Mouse (Mus musculus) T-helper 2 cell (primary cell): ENCODE measurements around the gene Ncam2.
"Not testable (repeated sequence)": the region's sequence is repeated elsewhere in the genome, so short reads cannot be mapped to it uniquely, and the experiment has no call there.

ENCODE experiments used
- in situ Hi-C: fragments of 300-600 bp; cut with MboI, MseI; formaldehyde crosslinking; loops from one replicate; pipeline ENCODE4 v1.15.1; 2025; ENCODE audit warnings: high pct_unique_total_duplicates

Ncam2 gene

DNA sequence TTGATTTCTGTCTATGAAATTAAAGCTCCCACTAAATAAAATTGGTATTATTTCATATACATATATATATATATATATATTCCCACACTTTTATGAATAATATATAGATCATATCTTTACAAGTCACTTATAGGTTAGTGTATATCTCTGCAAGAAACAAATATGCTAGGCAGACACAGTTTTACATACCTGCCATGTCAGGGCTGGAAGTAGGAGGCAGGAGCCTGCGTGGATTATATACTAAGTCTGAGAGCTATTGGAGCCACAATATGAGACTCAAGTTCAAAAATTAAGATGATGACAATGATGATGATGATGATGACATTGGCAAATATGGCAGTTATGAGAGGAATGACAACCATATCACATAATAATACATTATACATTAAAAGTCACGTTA, 85.4 kb downstream of the Ncam2 start:
- in situ Hi-C loops, result no loop called here

DNA sequence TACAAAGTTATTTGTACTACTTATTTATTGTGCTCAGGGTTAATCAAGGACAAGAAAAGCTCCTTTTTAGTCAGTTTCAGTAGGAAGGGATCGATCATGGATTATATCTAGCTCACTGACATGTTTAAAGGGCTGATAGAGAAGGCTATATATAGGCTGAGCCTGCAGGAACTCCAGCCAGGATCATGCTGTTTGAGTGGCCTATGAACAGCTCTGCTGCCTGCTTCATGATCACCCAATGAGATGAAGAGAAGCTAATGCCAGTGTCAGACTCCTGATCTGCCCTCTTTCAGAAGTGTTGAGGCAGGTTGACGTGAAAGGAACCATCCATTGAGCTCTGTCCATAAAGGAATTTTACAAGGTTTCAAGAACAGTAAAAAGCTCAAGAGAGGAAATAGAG, 103.3 kb downstream of the Ncam2 start:
- in situ Hi-C loops, result no loop called here

DNA sequence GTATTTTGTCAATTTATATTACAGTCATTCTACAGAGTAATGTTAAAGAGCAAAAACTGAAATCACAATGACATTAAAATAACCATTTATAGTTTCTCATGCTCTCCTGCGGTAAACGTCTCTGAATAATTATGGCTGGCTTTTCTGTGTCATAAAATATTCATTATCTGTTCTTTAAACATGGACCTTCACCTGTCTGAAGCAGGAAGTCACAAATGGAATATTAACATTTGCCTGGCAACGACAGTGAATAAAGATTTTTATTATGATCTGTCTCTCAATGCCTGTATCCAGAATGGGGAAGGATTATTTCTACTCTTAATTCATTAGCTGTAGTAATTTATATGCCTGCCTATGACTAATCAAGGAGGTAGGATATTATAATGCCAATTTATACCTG, 108.7 kb downstream of the Ncam2 start:
- in situ Hi-C loops, result no loop called here

DNA sequence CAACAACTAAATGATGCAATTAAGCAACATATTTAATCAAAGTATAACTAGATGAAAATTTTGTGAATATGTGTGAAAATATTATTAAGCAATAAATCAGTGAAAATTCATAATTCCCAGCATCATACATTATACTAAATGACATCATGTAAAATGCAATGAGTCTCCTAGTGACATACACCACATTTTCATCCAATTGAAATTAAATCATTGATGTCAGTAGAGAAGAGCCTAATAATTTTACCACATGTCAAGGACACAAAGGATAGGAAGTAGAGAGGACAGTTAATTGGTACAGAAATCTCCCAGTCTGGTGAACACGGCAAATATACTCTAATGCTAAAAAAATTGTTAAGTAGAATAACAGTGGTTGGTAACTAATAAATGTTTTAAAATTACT, 118.5 kb downstream of the Ncam2 start:
- in situ Hi-C loops, result no loop called here

GRCm38 (mm10) chr16:81330539-81330938, 130.0 kb downstream of the Ncam2 start:
- in situ Hi-C loops, result no loop called here

DNA sequence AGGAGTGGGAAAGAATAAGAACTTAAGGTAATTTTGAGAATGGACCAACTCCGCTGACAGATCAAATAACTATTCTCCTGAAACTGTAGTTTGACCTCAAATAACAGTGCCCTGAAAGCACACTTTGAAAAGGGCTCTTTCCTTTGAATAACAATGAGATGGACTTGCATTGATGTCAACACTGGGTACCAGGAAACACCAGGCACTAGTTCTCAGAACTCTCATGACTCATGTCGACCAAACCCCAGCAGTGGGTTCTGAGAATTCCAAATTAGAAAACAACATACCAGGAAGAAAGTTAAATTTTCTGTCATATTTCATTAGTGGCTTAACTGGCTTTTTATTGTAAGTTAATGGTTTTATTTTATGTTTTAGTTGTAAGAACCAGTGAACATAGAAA, 165.4 kb downstream of the Ncam2 start:
- in situ Hi-C loops, result no loop called here

DNA sequence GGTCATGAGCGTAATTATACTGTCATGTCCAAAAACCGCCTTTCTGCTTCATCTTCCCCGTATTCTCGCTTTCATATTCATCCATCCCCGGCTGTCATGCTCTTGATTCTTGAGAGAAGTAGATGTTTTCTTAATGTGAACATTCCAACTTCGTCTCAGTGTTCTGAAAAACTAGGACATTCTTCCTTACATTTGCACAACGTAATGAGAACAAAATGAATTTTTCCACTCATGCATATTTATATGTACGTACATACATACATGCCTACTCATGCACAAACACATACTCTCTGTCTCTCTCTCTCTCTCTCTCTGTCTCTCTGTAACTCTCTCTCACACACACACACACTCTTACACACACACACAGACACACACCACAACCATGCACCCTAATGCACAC, 173.7 kb downstream of the Ncam2 start:
- in situ Hi-C loops, result no loop called here

DNA sequence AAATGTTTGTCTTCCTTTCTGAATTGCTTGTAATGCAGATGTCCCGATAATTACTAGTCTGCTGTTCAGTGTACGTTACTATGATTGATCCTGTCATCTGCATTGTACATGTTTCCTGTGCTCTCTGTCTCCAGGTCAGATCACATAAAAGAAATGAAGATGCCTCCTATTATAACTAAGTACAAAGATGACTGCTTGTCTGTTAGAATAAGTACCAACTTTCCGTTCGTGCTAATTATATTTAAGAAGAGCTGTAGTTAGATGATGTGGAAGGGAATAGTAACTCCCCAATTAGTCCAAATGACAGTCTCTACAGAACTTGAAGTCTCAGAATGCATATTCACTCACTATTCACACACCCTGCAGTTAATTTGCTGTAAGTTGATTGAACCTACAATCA, 179.9 kb downstream of the Ncam2 start:
- in situ Hi-C loops, result no loop called here

- in situ Hi-C loops, result no loop called here
These were observed 188.1 kb downstream of the Ncam2 start for GRCm38 (mm10) chr16:81388646-81389045.

GRCm38 (mm10) chr16:81434559-81434958, 234.1 kb downstream of the Ncam2 start:
- in situ Hi-C loops, result no loop called here

- in situ Hi-C loops, result no loop called here
These were observed 236.8 kb downstream of the Ncam2 start for GRCm38 (mm10) chr16:81437091-81437867.

- in situ Hi-C loops, result no loop called here
These were observed 237.4 kb downstream of the Ncam2 start for GRCm38 (mm10) chr16:81437868-81438249.

- in situ Hi-C loops, result no loop called here
These were observed 250.4 kb downstream of the Ncam2 start for GRCm38 (mm10) chr16:81450851-81451250.

- in situ Hi-C loops, result no loop called here
These were observed 252.5 kb downstream of the Ncam2 start for GRCm38 (mm10) chr16:81452988-81453387.

DNA sequence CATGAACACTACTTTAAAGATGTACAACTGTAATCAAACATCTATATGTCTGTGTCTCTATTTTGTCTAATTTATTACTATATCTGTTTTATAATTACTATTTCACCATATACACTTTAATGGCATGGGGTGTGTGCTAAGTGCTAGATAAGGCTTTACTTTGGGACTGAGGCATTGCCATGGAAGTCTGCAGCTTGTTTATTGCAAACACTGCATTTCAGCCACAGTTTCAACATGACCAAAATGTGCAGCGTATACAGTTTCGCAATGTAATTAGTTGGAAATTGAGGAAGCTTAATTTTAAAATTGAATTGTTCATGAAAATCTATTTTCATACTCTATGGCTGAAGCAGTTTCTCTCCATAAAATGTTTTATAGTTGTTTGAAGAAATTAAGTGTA, 254.0 kb downstream of the Ncam2 start:
- in situ Hi-C loops, result no loop called here

- in situ Hi-C loops, result not testable (repeated sequence)
These were observed 262.2 kb downstream of the Ncam2 start for GRCm38 (mm10) chr16:81462731-81463130.

DNA sequence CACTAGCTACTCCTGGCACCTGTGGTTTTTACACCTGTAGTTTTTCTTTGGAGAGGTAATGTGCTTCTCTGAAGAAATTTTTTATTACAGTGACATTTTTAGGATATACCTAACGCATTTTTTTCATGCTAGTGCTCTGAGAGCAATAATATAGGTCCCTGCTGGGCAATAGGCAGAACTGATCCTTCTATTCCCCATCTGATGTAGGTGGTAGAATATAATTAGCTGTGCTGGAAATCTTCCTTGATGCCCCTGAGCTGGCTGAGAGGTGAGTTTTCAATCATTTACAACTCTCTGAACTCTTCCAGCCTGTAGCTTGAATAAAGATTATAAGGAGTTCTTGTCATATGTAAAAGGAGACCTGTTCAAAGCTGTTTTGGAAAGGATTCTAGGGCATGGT, 272.4 kb downstream of the Ncam2 start:
- in situ Hi-C loops, result no loop called here

GRCm38 (mm10) chr16:81481058-81481457, 280.6 kb downstream of the Ncam2 start:
- in situ Hi-C loops, result no loop called here

DNA sequence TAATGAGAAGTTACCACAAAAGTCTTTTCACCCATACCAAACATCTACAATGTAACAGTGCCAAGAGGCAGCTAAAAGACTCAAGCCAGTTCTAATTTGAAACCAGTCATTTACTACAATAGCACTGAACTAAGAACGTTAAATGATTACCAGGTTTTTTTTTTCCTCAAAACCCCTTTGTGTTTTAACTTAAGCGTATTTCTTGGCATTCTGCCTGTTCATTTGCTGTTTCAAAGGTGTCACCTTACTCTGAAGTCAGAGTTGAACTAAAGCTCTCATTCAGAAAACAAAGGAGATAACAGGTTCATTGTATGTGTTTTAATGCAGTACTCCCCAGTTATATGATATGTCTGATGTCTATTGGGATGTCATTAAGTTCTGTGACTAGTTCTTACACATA, 295.6 kb downstream of the Ncam2 start:
- in situ Hi-C loops, result no loop called here

DNA sequence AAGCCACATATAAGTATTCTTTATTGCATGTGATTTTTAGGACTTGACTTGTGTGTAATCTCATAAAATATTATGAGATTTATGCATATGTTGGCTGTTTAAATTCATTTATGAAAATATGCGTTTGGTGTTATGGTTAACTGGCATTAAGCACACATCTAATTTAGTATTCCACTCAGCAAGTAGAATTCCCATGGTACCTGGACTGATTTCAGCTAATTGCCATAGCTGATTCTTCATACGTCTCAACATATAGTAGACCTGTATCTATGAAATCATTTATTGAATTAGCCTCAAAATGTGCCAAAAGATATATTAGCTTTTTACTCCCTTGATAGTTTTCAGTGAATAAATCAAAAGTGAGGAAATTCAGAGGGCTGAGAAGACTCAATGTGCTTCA, 302.1 kb downstream of the Ncam2 start:
- in situ Hi-C loops, result no loop called here

DNA sequence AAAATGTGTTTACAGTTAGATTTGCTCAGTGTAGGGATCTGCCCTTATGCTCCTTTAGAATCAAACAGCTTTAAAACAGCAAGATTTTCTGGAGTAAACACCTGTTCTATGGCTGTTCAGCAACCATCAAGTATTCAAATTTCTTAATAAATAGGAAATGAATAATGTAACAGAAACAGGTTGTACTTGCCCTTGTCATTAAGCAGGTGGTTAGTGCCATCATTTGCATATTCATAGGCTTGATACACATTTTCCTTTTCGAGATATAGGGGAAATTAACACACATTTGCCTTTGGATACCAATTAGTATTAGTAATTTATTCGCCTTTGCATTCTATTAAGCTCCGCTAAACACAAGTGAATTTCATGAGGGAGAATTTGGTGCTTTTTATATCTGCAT, 335.7 kb downstream of the Ncam2 start:
- in situ Hi-C loops, result no loop called here

DNA sequence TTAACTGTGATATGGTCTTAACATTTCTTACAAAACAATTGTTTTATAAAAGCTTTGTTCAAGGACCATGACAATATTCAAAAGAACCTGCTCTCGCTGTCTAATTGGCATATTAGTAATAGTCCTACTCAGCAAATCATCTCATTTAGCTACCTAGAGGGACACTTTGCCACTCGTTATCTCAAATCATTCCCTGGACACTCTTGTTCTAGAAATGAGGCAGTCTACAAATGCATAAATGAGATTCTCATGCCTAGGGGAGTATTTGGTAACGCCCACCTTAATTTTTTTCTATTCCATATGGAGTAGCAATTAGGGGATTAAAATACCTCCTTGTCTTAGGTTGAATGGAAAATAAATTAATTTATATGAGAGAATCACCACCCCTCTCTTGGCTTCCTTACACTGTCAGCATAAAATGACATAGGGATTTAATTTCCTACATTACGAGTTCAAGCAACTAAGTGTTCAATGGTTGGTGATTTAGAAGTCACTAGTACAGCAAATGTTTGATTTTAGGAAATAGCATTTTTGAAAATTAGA, 387.1 kb downstream of the Ncam2 start:
- in situ Hi-C loops, result no loop called here

DNA sequence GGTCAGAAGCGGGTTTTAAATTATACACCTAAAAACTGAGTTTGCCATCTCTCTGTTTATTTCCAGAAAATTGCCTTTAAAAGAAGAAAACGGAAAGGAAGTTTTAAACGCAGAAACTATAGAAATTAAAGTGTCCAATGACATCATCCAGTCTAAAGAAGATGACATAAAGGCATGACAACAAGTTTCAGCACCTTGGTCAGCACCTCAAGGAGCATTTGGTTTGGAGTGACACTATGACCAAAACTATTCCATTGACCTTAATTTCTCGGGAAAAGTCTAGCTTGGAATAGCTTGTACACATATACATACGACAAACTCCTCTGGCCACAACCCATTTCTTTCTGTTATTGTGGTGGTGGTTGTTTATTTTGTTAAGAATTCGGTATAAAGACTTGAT, 422.8 kb downstream of the Ncam2 start:
- in situ Hi-C loops, result no loop called here

GRCm38 (mm10) chr16:81623776-81624175, 423.3 kb downstream of the Ncam2 start:
- in situ Hi-C loops, result no loop called here
